Mouse (Mus musculus): ENCODE data around the gene 1700109H08Rik. TPM values are rescaled to one million over a fixed set of nuclear protein-coding genes. Genes with fewer than 3 reads are reported as not detected.
"Not testable (repeated sequence)": the region's sequence is repeated elsewhere in the genome, so short reads cannot be mapped to it uniquely, and the experiment has no call there.

1700109H08Rik gene
- polyA plus RNA-seq (2012; rRNA removed), result 2.5 and 2.7 TPM in 2 replicates

- DNase-seq (ENCODE audit: low read depth), result no peak
These were observed at the start of gene 1700109H08Rik for GRCm38 (mm10) chr5:3571266-3571665. 1700109H08Rik (plus strand) TSS chr5:3571566.

GRCm38 (mm10) chr5:3521741-3522140 lies 49.6 kb upstream of the 1700109H08Rik start:
- DNase-seq (ENCODE audit: low read depth), result no peak

GRCm38 (mm10) chr5:3522826-3523225 lies 48.5 kb upstream of the 1700109H08Rik start:
- no peak for DNase-seq (ENCODE audit: low read depth)

- no peak for DNase-seq (ENCODE audit: low read depth)
These were observed 44.2 kb upstream of the 1700109H08Rik start for GRCm38 (mm10) chr5:3527041-3527691.

DNA sequence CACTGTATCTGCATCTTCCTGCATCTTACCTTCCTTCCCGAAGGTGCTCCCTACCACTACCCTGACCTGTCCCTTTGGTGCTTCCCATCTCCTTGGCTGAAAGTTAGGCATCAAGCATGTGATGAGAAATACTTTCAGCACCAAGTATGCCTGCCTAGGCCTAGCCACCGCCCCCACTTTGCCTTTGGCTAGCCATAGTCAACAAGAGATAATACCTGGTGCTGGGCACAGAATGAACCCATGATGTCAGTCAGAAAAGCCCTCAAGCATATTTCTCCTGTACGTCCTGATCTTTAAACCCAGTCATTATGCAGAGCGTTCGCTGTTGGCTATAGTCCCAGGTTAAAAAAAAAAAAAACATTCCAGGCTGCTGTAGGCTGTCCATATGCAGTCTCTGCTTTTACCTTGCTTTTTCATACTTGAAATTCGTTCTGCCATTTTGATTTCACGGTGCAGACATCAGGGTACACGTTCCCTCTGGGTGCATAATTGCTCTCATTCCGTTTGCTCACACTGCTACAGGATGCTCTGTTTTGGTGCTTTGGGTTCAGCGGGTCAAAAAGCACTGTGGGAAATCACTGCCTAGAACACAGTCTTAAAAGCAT lies 41.7 kb upstream of the 1700109H08Rik start:
- peak; percentile 85 for DNase-seq (ENCODE audit: low read depth)

- DNase-seq (ENCODE audit: low read depth), result not testable (repeated sequence)
These were observed 39.3 kb upstream of the 1700109H08Rik start for GRCm38 (mm10) chr5:3532048-3532447.

GRCm38 (mm10) chr5:3536592-3537212 lies 34.7 kb upstream of the 1700109H08Rik start:
- no peak for DNase-seq (ENCODE audit: low read depth)

DNA sequence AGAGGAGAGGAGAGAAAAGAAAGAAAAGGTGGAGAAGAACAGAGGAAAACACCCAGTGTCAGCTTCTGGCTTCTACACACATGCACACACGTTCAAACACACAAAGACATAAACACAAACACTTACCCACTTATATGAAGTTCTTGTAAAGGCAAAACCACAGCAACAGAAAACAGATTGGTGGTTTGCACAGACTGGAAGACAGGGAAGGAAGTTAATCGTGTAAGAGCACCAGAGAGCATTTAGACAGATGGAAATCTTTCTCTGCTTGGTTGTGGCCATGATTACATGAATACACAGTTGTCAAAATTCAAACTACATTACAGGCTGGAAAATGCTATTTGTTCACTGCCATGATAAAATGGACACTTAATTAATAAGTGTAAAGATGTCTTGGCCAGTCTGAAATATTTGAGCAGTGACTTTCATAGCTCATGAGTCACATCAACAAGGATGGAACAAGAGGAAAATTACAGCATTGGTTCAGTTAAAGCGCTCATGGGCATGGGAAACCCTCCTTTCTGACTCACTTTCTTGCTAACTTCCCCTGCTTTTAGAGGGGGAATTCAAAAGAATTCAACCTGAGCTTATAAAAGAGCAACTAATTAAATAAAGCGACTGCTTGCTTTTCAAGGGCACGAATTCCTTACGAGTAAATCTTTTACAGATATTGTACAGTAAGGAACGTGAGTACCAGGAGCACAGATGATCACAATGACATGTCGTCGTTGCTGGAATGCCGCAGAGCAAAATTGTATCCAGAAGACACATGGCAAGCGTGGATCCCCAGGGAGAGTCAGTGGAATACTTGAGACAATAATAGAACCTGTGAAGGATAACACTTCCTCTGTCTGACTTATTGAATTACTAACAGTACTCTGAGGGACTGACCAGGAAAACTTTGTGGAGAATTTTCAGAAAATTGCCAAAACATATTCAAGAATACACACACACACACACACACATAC lies 32.6 kb upstream of the 1700109H08Rik start:
- DNase-seq (ENCODE audit: low read depth), result no peak

GRCm38 (mm10) chr5:3541871-3542270 lies 29.5 kb upstream of the 1700109H08Rik start:
- DNase-seq (ENCODE audit: low read depth), result no peak

DNA sequence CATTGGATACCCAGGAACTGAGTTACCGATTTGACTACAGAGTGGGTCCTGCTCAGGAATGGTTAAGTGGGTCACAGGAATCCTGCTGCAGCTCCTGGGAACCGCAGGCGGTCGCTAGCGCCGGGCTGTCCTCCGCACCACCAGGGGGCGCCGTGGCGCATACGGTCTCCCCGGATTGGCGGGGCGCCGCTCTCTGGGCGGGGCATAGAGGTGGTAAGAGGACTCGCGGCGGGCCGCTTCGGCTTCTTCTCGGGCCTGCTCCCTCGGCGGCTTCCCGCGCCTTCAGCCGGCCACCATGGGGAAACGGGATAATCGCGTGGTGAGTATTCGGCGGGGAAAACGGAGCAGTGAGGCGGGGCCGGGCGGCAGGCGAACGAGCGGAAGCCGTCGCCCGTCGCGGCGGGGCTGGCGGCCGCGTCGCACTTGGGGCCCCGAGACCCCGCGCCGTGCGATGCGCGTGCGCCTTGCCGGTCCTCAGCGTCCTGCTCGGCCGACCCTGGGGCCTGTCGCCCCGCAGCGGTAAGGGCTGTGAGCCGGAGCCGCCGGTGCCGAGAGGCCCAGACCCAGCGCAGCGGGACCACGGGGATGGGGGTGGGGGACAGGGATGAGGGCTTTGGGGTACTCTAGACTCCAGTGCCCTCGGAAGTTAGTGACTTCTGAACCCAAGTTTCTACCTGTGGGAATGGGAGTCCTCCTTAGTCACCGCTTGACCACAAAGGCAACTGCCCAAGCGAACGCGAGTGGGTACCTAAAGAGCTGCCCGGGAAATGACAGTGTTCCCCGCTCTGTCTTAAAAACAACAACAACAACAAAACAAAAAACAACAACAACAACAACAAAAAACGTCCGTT lies 27.5 kb upstream of the 1700109H08Rik start, which contains the start of gene Fam133b:
Gene Fam133b, plus strand, starts transcription at position 205 of the 851 bp plus-strand sequence.
- DNase-seq (ENCODE audit: low read depth), result no peak

- DNase-seq (ENCODE audit: low read depth), result no peak
These were observed 26.9 kb upstream of the 1700109H08Rik start for GRCm38 (mm10) chr5:3544480-3544769.

DNA sequence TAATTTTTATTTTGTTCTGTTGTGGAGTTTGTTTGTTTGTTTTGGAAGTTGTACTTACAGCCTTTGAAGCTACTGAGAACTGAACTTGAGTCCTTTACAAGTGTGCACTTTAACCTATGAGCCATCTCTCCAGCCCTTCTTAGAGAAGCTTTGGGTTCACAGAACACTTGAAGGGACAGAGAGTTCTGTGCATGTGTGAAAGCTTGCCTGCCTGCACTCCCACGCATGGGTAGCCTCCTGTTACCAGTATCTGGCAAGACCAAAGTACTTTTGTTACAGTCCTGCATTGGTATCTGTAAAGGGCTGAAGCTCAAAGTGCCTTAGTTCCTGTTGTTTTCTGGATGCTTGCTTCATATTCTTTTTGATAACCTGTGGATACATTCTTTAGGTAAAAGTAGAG lies 25.1 kb upstream of the 1700109H08Rik start:
- DNase-seq (ENCODE audit: low read depth), result no peak

DNA sequence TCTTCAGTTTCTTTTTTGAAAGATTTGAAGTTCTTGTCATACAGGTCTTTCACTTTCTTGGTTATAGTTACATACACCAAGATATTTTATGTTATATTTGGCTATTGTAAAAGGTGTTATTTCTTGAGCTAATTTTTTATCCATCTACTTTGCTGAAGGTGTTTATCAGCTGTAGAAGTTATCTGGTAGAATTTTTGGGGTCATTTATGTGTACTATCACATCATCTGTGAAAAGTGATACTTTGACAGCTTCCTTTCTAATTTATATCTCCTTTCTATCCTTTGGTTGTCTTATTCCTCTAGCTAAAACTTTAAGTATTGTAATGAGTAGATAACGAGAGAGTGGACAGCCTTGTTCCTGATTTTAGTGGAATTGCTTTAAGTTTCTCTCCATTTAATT lies 19.9 kb upstream of the 1700109H08Rik start:
- DNase-seq (ENCODE audit: low read depth), result no peak

DNA sequence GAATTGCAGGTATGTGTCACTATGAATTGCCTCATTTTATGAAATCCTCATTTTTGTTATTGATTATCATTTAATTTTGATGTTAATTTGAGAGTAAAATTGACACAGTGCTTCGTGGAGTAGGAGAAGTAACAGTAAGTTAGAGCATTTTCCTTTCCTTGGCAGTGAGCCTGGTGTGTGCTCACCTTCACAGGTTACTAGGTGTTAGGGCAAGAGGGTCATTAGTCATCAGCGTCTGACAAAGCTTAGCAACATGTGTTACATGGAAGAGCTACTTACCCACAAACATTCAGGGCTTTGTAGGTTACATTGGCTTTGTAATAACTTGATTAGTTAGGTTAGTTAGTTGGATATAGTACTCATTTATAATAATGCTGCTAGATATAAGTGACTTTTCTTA lies 17.2 kb upstream of the 1700109H08Rik start:
- no peak for DNase-seq (ENCODE audit: low read depth)

GRCm38 (mm10) chr5:3574825-3575224 lies 3.5 kb downstream of the 1700109H08Rik start:
- DNase-seq (ENCODE audit: low read depth), result no peak

GRCm38 (mm10) chr5:3577939-3578338 lies 6.6 kb downstream of the 1700109H08Rik start:
- DNase-seq (ENCODE audit: low read depth), result no peak

GRCm38 (mm10) chr5:3579066-3579465 lies 7.7 kb downstream of the 1700109H08Rik start:
- DNase-seq (ENCODE audit: low read depth), result no peak

- DNase-seq (ENCODE audit: low read depth), result peak; percentile 77
These were observed 24.5 kb downstream of the 1700109H08Rik start, which contains the start of gene Pex1 for GRCm38 (mm10) chr5:3595693-3596398. Pex1 (plus strand) TSS chr5:3596066.

GRCm38 (mm10) chr5:3596399-3596766 lies 25.0 kb downstream of the 1700109H08Rik start, which contains the start of gene Rbm48:
Rbm48 (minus strand) TSS chr5:3596585.
- DNase-seq (ENCODE audit: low read depth), result no peak

DNA sequence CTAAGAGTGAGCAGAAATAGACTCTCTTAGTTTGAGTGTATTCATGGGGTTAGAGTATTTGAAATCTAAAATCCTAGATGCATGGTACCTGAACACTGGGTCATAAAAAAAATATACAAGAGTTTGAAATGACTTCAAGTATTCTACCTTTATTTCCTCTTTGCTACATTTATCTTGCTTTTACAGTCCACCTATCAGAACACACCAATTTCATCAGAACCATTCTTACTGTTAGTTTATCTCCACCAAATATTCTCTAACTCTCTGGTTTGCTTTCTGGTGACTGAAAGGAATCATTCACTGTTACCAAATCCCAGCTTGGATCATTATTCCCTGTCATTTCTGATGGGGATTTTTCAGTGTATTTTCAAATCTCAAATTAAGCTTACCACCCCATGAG lies 25.8 kb downstream of the 1700109H08Rik start:
- no peak for DNase-seq (ENCODE audit: low read depth)

Data from gonadal fat pad, adult 2 months (tissue).